Mouse (Mus musculus): ENCODE data around the gene Fyb2. TPM values are rescaled to one million over a fixed set of nuclear protein-coding genes. Genes with fewer than 3 reads are reported as not detected.

The Fyb2 gene
- total and polyA plus RNA-seq, 2 experiments from 2014 or later: 0.31 to 0.48 TPM

DNA sequence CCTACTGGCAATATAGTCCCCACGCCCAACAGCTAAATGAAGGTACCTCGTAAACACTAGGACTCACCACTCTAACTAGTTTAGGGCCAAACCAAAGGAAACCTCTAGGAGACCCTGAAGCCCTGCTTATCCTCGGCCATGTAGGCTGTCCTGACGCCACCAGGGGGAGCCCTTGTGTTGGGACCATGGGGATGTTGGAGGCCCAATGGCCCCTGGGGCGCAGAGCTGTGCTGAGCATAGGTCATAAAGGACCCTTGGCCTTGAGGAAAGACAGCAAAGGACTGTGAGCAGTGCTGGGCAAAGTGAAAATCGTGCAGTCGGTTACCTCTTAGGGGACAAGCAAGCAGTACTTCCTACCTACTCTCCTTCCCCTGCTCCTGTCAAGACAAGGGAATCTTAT, 1.6 kb upstream of the Fyb2 start:
- no peak overlapping the region for H3K4me3 ChIP-seq (ENCODE audit: low read depth, low read length)
- H3K4me1 ChIP-seq (ENCODE audit: insufficient read depth): no peaks in the 10 kb centered on the region
- 37% methylated on average over 7 of the region's 7 CpGs for WGBS
- peak; percentile 63 for DNase-seq
- TF ChIP-seq CTCF (IDR thresholded peaks at IDR 0.05; ENCODE audit: low read depth): peak; percentile 77
- no peaks in the 10 kb centered on the region for H3K9me3 ChIP-seq (ENCODE audit: low read length)
- H3K27ac ChIP-seq (ENCODE audit: low read depth, low read length): no peak overlapping the region
- H3K36me3 ChIP-seq (ENCODE audit: insufficient read depth): no peaks in the 10 kb centered on the region
- no peak overlapping the region for H3K9ac ChIP-seq
- H3K27me3 ChIP-seq (ENCODE audit: insufficient read depth, low read length): no peaks in the 10 kb centered on the region
- no peak overlapping the region for H3K4me2 ChIP-seq (ENCODE audit: low read depth)
- no peak; the same call in 1 of the 2 replicates for ATAC-seq

DNA sequence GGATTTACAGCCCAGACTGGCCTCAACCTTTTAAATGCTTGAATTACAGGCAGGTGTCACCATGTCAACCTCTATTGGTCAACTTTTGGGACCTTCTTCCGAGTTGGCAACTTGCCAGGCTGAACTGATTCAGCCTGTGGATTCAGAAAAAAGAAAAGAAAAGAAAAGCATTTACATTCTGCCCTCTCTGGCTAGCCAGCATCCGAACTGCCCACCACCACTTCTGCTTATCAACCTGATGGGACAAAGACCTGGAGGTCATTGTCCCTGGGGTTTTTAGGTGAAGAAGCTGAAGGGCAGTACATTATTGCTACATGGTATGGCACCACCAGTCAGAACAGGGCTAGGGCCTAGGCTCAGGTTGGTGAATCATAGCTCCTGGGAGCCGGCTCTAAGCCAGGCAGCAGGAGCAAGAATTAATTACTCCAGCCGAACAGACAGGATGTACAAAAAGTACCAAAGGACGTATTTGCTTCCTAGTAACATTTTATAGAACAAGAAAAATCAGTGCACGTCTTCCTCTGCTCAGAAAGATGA, 1.5 kb downstream of the Fyb2 start:
- no peak for TF ChIP-seq CTCF (IDR thresholded peaks at IDR 0.05; ENCODE audit: low read depth)

DNA sequence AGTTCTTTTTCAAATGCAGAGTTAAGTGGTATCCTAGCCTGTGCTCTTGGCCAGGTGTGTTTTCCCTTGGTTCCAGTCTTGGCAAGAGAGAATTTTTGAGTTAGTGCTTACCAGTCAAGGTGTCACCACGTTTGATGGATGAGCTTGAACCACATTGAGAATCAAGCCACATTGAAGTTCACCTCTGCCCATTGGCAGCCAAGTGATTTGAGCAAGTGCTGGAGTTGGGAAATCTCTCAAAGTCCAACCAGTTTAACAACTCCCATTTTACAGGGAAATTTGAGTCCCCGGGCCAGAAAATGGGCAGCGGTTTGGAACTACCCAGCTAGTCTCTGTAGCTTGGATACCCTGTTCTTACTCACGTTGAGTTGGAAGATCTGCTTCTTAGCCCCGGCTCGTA, 4.8 kb downstream of the Fyb2 start:
- H3K27me3 ChIP-seq (ENCODE audit: insufficient read depth, low read length): no peaks in the 10 kb centered on the region
- ATAC-seq: no peak
- no peaks in the 10 kb centered on the region for H3K9me3 ChIP-seq (ENCODE audit: low read length)
- no peaks in the 10 kb centered on the region for H3K4me1 ChIP-seq (ENCODE audit: insufficient read depth)
- WGBS: 92% methylated on average over 6 of the region's 6 CpGs
- H3K4me2 ChIP-seq (ENCODE audit: low read depth): no peak overlapping the region
- H3K4me3 ChIP-seq (ENCODE audit: low read depth, low read length): no peak overlapping the region
- TF ChIP-seq CTCF (IDR thresholded peaks at IDR 0.05; ENCODE audit: low read depth): no peak
- no peak for DNase-seq
- no peaks in the 10 kb centered on the region for H3K36me3 ChIP-seq (ENCODE audit: insufficient read depth)
- no peak overlapping the region for H3K9ac ChIP-seq
- H3K27ac ChIP-seq (ENCODE audit: low read depth, low read length): no peak overlapping the region

More for the DNA sequence above, 1.5 kb downstream of the Fyb2 start:
- DNase-seq (no peak), ATAC-seq (no peak)
- H3K9me3 ChIP-seq (ENCODE audit: low read length): no peaks in the 10 kb centered on the region
- no peaks in the 10 kb centered on the region for H3K4me1 ChIP-seq (ENCODE audit: insufficient read depth)
- 64% methylated on average over 6 of the region's 6 CpGs for WGBS
- no peak overlapping the region for H3K4me2 ChIP-seq (ENCODE audit: low read depth)
- H3K9ac ChIP-seq: no peak overlapping the region
- H3K36me3 ChIP-seq (ENCODE audit: insufficient read depth): no peaks in the 10 kb centered on the region
- no peak overlapping the region for H3K4me3 ChIP-seq (ENCODE audit: low read depth, low read length)
- no peak overlapping the region for H3K27ac ChIP-seq (ENCODE audit: low read depth, low read length)
- no peaks in the 10 kb centered on the region for H3K27me3 ChIP-seq (ENCODE audit: insufficient read depth, low read length)

DNA sequence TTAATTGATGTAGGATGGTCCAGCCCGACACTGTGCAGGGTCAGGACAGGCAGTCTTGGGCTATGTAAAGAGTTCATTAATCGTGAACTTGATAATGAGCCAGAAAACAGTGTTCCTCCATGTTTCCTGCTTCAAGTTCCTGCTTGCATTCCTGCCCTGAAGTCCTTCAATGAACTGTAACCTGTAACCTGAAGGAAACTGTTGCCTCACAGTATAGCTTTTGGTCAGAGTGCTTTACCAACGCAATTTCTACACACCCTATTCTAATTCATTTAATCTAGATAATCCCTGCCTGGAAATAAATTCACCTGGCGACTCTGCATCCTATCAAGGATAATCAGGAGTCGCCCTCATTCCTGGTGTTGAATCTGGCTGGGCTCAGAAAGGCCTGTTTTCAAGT, 12.1 kb downstream of the Fyb2 start:
- H3K36me3 ChIP-seq (ENCODE audit: insufficient read depth): no peaks in the 10 kb centered on the region
- 88% methylated on average over 5 of the region's 5 CpGs for WGBS
- no peak for ATAC-seq

DNA sequence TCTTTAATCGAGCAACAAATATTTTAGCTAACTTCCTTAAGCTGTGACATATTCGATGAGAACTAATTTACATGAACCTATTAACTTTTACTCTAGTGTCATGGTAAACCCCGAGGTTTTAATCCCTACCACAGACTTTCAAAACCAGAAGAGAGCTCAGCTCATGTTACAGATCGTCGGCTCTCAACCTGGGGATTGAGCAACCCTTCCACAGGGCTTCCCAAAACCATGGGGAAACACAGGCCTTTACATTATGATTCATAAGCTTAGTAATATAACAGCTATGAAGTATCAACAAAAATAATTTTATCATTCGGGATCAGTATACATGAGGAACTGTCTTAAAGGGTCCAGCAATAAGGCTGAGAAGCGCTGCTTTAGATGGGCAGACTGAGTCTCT, 15.9 kb downstream of the Fyb2 start:
- H3K27me3 ChIP-seq (ENCODE audit: insufficient read depth, low read length): no peaks in the 10 kb centered on the region
- no peak for ATAC-seq
- TF ChIP-seq CTCF (IDR thresholded peaks at IDR 0.05; ENCODE audit: low read depth): no peak
- H3K27ac ChIP-seq (ENCODE audit: low read depth, low read length): no peak overlapping the region
- WGBS: 89% methylated on average over 7 of the region's 7 CpGs
- no peak overlapping the region for H3K4me2 ChIP-seq (ENCODE audit: low read depth)
- no peak overlapping the region for H3K4me3 ChIP-seq (ENCODE audit: low read depth, low read length)
- no peak for DNase-seq
- no peaks in the 10 kb centered on the region for H3K36me3 ChIP-seq (ENCODE audit: insufficient read depth)
- no peaks in the 10 kb centered on the region for H3K9me3 ChIP-seq (ENCODE audit: low read length)
- H3K4me1 ChIP-seq (ENCODE audit: insufficient read depth): no peaks in the 10 kb centered on the region
- no peak overlapping the region for H3K9ac ChIP-seq

More for the DNA sequence above, 12.1 kb downstream of the Fyb2 start:
- H3K27me3 ChIP-seq (ENCODE audit: insufficient read depth, low read length): no peaks in the 10 kb centered on the region
- no peaks in the 10 kb centered on the region for H3K4me1 ChIP-seq (ENCODE audit: insufficient read depth)
- H3K4me3 ChIP-seq (ENCODE audit: low read depth, low read length): no peak overlapping the region
- H3K9ac ChIP-seq: no peak overlapping the region
- DNase-seq: no peak
- H3K4me2 ChIP-seq (ENCODE audit: low read depth): no peak overlapping the region
- no peak overlapping the region for H3K27ac ChIP-seq (ENCODE audit: low read depth, low read length)
- TF ChIP-seq CTCF (IDR thresholded peaks at IDR 0.05; ENCODE audit: low read depth): no peak
- H3K9me3 ChIP-seq (ENCODE audit: low read length): no peaks in the 10 kb centered on the region

DNA sequence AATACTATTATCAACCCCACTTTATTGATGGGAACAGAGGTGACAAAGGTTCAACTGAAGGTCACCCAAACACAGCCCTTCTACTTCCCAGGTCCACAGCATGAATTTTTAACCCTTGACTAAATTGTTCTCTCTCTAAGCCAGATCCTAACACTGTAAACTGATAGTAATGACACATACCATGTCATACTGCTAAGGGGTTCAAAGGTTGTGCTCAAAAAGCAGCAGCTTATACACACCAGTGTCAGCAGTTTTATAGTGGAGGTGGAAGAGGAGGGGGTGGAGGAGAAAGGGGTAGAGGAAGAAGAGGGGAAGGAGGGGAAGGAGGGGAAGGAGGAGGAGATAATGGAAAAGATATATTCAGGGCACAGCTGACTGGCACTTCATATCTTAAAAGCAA, 20.4 kb downstream of the Fyb2 start:
- no peak for DNase-seq
- H3K9ac ChIP-seq: no peak overlapping the region
- no peak for TF ChIP-seq CTCF (IDR thresholded peaks at IDR 0.05; ENCODE audit: low read depth)
- no peak overlapping the region for H3K27ac ChIP-seq (ENCODE audit: low read depth, low read length)
- H3K4me1 ChIP-seq (ENCODE audit: insufficient read depth): no peaks in the 10 kb centered on the region
- H3K27me3 ChIP-seq (ENCODE audit: insufficient read depth, low read length): no peaks in the 10 kb centered on the region
- H3K9me3 ChIP-seq (ENCODE audit: low read length): no peaks in the 10 kb centered on the region
- H3K4me3 ChIP-seq (ENCODE audit: low read depth, low read length): no peak overlapping the region
- no peaks in the 10 kb centered on the region for H3K36me3 ChIP-seq (ENCODE audit: insufficient read depth)
- no peak overlapping the region for H3K4me2 ChIP-seq (ENCODE audit: low read depth)
- no peak for ATAC-seq

DNA sequence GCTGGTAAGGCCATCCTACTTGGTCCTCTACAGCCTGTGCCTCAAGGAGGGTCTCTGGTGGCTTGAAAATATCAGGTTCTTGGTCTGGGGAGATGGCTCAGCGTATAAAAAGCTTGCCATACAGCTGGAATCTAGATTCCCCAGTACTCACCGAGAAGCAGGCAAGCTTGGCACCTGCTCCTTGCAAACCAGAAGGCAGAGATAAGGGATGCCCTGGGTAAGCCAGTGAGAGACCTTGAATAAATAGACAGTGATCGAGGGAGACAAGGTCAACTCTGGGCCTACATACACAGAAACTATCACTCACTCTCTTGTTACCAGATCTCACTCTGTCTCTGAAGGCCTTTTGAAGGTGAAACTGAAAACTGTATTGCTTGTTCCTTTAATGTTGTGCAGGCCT, 21.7 kb downstream of the Fyb2 start:
- Histone ChIP-seq H3K9me3 (ENCODE audit: low read length) (no peaks in the 10 kb centered on the region), H3K27ac (ENCODE audit: low read depth, low read length) (no peak overlapping the region), H3K4me2 (ENCODE audit: low read depth) (no peak overlapping the region), H3K9ac (no peak overlapping the region), H3K36me3 (ENCODE audit: insufficient read depth) (no peaks in the 10 kb centered on the region), H3K27me3 (ENCODE audit: insufficient read depth, low read length) (no peaks in the 10 kb centered on the region), H3K4me1 (ENCODE audit: insufficient read depth) (no peaks in the 10 kb centered on the region), H3K4me3 (ENCODE audit: low read depth, low read length) (no peak overlapping the region)
- no peak for TF ChIP-seq CTCF (IDR thresholded peaks at IDR 0.05; ENCODE audit: low read depth)
- ATAC-seq (no peak), DNase-seq (no peak)
- 82% methylated on average over 3 of the region's 3 CpGs for WGBS

Data from forebrain, postnatal 0 days (tissue).